Mouse (Mus musculus): Measurements from ENCODE around the gene Ube2b. TPM values are rescaled to one million over a fixed set of nuclear protein-coding genes. Genes with fewer than 3 reads are reported as not detected.

The Ube2b gene
- polyA plus RNA-seq, 1 experiment from 2014 or later, result 215 TPM

DNA sequence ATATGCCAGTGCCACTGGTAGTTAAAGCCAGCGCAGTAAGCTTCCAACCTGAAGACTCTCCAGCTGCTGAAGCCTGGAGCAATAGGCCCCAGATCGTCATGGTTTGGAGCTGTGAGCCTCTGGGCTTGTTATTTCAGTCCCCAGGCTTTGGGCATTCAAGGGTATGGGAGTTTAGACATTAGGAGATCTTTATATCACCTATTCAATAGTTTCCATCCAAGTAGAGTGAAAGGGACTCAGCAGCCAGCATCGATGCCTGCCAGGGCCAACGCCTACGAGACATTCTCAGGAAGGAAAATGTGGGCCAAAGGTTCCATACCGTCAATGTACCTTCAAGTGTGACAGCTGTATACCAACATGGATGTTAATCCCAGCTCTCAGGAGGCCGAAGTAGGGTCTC, 38.3 kb downstream of the Ube2b start:
- no peak for ATAC-seq (ENCODE audit: borderline replicate concordance, extremely low read depth, low FRiP score, low TSS enrichment)
- 89% methylated on average over 7 of the region's 7 CpGs for WGBS
- Histone ChIP-seq H3K4me2 (no peak overlapping the region), H3K4me3 (no peak overlapping the region), H3K9ac (no peak overlapping the region), H3K27ac (no peak overlapping the region), H3K9me3 (no peaks in the 10 kb centered on the region), H3K4me1 (0 out of 2 replicates have a peak, but pooled peaks cover 3% of the 10 kb centered on the region), H3K36me3 (no peaks in the 10 kb centered on the region), H3K27me3 (no peaks in the 10 kb centered on the region)

- H3K4me2 ChIP-seq, result no peak overlapping the region
- no peaks in the 10 kb centered on the region for H3K9me3 ChIP-seq
- 84% methylated on average over 8 of the region's 8 CpGs for WGBS
- no peak overlapping the region for H3K27ac ChIP-seq
- H3K4me1 ChIP-seq, result 0 out of 2 replicates have a peak, but pooled peaks cover 3% of the 10 kb centered on the region
- no peaks in the 10 kb centered on the region for H3K36me3 ChIP-seq
- no peaks in the 10 kb centered on the region for H3K27me3 ChIP-seq
- no peak overlapping the region for H3K9ac ChIP-seq
- ATAC-seq (ENCODE audit: borderline replicate concordance, extremely low read depth, low FRiP score, low TSS enrichment), result no peak
- no peak overlapping the region for H3K4me3 ChIP-seq
Observed at GRCm38 (mm10) chr11:51961761-51962160, 38.8 kb downstream of the Ube2b start.

DNA sequence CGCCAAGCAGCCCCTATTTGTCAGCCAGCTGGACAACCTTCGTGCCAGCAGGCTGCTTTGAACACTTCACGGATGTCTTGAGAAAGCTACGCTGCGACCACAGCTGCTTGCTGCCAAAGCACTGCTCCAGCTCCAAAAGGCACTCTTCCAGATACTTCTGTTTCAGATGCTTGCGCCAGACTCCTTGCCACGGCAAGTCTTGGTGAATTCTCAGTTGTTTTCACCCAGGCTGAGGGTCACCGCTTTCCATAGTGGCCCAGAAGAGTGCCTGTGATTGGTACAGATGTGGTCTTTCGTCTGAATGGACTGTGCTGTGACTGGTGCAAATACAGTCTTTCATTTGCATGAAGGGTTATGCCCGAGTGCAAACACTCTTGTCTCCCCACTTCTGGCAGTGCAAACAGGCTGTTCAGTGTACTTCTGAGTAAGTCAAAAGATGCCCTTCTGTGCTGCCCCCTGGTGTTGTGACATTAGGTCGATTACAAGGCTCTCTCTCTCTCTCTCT, 39.5 kb downstream of the Ube2b start:
- no peaks in the 10 kb centered on the region for H3K9me3 ChIP-seq
- peak; percentile 69 for ATAC-seq (ENCODE audit: borderline replicate concordance, extremely low read depth, low FRiP score, low TSS enrichment)
- H3K27me3 ChIP-seq, result no peaks in the 10 kb centered on the region
- WGBS, result 40% methylated on average over 11 of the region's 11 CpGs
- 0 out of 2 replicates have a peak, but pooled peaks cover 3% of the 10 kb centered on the region for H3K4me1 ChIP-seq
- H3K4me3 ChIP-seq, result no peak overlapping the region
- H3K4me2 ChIP-seq, result no peak overlapping the region
- H3K9ac ChIP-seq, result no peak overlapping the region
- H3K36me3 ChIP-seq, result no peaks in the 10 kb centered on the region
- H3K27ac ChIP-seq, result peak overlapping the region; percentile 77

- no peak for ATAC-seq (ENCODE audit: borderline replicate concordance, extremely low read depth, low FRiP score, low TSS enrichment)
- H3K4me2 ChIP-seq, result no peak overlapping the region
- 80% methylated on average over 4 of the region's 4 CpGs for WGBS
- no peaks in the 10 kb centered on the region for H3K27me3 ChIP-seq
- no peaks in the 10 kb centered on the region for H3K9me3 ChIP-seq
- H3K36me3 ChIP-seq, result no peaks in the 10 kb centered on the region
- H3K4me3 ChIP-seq, result no peak overlapping the region
- H3K9ac ChIP-seq, result no peak overlapping the region
- 0 out of 2 replicates have a peak, but pooled peaks cover 3% of the 10 kb centered on the region for H3K4me1 ChIP-seq
- no peak overlapping the region for H3K27ac ChIP-seq
Observed at GRCm38 (mm10) chr11:51960061-51960460, 40.5 kb downstream of the Ube2b start.

DNA sequence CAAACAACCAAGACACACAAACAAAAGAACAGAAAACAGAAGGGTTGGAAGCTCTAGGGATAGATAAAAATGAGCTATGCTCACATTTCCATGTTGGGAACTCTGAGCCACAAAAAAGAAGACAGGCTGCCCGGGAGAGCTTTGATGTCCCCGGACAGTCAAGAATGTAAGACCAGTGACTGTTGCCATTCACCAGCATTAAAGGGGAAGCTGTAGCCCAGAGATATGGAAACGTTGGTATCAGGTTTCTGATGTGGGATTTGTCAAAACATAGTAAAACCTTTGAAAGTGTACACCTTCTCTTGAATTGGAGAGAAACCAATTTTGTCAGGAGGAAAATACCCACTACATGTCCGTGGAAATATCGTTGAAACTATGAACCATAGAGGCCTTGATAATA, 41.1 kb downstream of the Ube2b start:
- 87% methylated on average over 5 of the region's 5 CpGs for WGBS
- Histone ChIP-seq H3K27me3 (no peaks in the 10 kb centered on the region), H3K9me3 (no peaks in the 10 kb centered on the region), H3K27ac (no peak overlapping the region), H3K9ac (no peak overlapping the region), H3K4me1 (0 out of 2 replicates have a peak, but pooled peaks cover 3% of the 10 kb centered on the region), H3K4me3 (no peak overlapping the region), H3K36me3 (no peaks in the 10 kb centered on the region), H3K4me2 (no peak overlapping the region)
- no peak for ATAC-seq (ENCODE audit: borderline replicate concordance, extremely low read depth, low FRiP score, low TSS enrichment)

DNA sequence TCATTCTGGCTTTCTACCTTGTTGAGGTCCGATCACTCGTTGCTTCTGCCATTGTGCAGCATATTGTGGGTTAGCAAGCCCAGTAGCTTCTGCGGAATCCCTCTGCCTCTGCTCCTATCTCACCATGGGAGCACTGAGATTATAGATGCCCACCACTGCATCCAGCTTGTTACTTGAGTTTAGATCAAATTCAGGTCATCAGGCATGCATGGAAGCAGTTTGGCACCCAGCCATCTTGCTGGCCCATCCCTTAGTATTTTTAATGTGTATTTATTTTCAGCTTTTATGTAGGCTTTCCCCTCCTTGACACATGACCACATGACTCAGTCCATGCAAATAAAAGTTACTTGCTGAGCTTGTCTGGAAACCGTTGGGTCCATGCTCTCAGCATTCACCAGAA, 42.8 kb downstream of the Ube2b start:
- H3K4me2 ChIP-seq, result no peak overlapping the region
- H3K9me3 ChIP-seq, result no peaks in the 10 kb centered on the region
- 0 out of 2 replicates have a peak, but pooled peaks cover 3% of the 10 kb centered on the region for H3K4me1 ChIP-seq
- no peak for ATAC-seq (ENCODE audit: borderline replicate concordance, extremely low read depth, low FRiP score, low TSS enrichment)
- no peak overlapping the region for H3K4me3 ChIP-seq
- no peak overlapping the region for H3K9ac ChIP-seq
- no peaks in the 10 kb centered on the region for H3K36me3 ChIP-seq
- no peaks in the 10 kb centered on the region for H3K27me3 ChIP-seq
- WGBS, result 79% methylated on average over 4 of the region's 4 CpGs
- no peak overlapping the region for H3K27ac ChIP-seq

DNA sequence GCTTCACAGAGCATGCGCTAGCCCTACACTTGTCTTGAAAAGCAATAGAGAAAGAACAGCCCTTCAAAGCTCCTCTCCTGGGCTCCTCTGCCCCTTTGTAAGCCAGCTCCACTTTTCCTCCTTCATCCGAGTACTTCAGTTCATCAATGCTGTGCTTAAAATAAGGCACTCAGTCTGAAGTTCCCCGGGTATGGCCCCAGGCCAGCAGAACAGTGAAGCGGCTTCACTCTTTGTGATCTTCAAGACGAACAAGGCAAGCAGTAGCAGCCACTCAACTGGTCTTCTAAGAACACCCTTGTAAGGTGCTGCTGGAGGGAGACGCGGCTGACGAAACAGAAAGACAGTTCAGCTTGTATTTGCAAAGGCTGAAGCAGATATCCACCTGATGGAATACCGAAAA, 44.5 kb downstream of the Ube2b start:
- H3K9ac ChIP-seq, result no peak overlapping the region
- no peak overlapping the region for H3K4me3 ChIP-seq
- H3K9me3 ChIP-seq, result no peaks in the 10 kb centered on the region
- H3K4me1 ChIP-seq, result 0 out of 2 replicates have a peak, but pooled peaks cover 3% of the 10 kb centered on the region
- H3K27me3 ChIP-seq, result no peaks in the 10 kb centered on the region
- no peak overlapping the region for H3K27ac ChIP-seq
- H3K4me2 ChIP-seq, result no peak overlapping the region
- no peak for ATAC-seq (ENCODE audit: borderline replicate concordance, extremely low read depth, low FRiP score, low TSS enrichment)
- WGBS, result 58% methylated on average over 9 of the region's 9 CpGs
- no peaks in the 10 kb centered on the region for H3K36me3 ChIP-seq

DNA sequence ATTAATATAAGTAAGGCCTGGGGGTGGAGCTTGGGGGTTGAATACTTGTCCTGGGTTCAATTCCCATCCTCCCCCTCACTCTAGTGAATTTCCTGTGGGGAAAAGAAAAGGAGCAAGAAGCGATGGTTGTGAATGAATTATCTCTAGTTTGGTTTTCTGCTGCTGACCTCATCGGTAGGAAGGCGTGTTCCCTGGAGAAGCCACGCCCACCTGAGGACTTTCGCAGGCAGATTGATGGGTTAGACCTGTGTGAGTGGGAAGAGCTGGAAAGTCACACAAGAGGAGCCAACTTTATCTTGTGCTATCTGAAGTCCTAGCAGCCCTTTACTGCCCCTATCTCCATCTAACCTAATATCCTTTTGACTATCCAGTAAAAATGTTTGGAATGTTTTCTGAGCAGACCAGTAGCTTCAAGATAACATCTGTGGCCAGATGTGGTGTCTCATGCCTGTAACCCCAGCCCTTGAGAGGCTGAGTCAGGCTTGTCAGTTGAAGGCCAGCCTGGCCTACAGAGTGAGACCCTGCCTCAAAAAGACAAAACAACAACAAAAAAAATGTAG, 48.6 kb downstream of the Ube2b start:
- Histone ChIP-seq H3K27ac (no peak overlapping the region), H3K27me3 (no peaks in the 10 kb centered on the region), H3K4me3 (no peak overlapping the region), H3K36me3 (no peaks in the 10 kb centered on the region), H3K9ac (no peak overlapping the region), H3K9me3 (no peaks in the 10 kb centered on the region), H3K4me2 (no peak overlapping the region), H3K4me1 (no peaks in the 10 kb centered on the region)
- no peak for ATAC-seq (ENCODE audit: borderline replicate concordance, extremely low read depth, low FRiP score, low TSS enrichment)
- 45% methylated on average over 5 of the region's 5 CpGs for WGBS

DNA sequence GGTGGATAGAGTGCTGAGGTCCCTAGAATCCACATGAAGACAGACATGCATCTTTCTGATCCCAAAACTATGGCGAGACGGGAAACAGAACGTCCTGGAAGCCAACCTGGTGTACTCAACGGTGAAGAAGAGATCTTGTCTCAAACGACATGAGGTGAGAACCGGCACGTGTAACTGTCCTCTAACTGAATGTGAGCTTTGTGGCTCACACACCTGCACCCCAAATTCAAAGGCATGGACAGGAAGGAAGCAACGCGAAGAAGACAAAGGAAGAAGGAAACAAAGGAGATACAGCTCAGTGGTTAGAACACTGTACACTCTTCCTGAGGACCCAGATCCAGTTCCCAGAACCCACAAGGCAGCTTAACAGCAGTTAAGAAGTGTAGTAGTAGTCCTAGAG, 50.6 kb downstream of the Ube2b start:
- WGBS, result 88% methylated on average over 9 of the region's 9 CpGs
- Histone ChIP-seq H3K27me3 (no peaks in the 10 kb centered on the region), H3K4me1 (no peaks in the 10 kb centered on the region), H3K9ac (no peak overlapping the region), H3K4me3 (no peak overlapping the region), H3K4me2 (no peak overlapping the region), H3K27ac (no peak overlapping the region), H3K9me3 (no peaks in the 10 kb centered on the region), H3K36me3 (no peaks in the 10 kb centered on the region)
- no peak for ATAC-seq (ENCODE audit: borderline replicate concordance, extremely low read depth, low FRiP score, low TSS enrichment)

DNA sequence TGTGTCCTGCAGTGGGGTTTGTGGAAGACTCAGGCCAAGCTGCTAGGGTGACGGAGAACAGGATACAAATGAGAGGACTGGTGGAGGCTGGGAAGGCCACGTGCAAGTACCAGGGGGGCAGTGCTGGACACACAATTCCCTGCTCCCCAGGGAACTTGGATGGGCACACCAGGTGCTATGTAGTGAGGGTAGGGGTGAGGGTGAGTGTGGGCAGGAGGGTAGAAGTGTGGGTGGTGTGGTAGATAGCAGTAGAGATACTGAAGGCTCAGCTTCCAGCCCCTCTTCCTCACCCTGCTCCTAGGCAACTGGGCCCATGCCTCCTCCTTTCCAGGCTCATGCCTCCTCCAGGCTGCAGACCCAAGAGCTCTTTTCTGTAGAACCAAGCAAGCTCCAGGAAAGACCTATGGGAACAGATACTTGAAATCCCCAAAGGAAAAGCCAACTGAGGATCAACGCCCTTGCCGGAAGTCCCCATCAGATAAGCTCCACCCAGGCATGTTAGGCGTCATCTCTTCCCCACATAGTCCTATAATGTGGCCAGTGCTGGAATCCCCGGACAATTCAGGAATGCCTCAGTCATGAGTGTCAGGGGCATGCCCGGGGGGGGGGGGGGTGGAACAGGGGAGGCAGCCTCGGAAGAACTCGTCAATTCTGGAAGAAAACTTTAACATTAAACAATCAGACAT, 51.3 kb downstream of the Ube2b start:
- Histone ChIP-seq H3K4me2 (no peak overlapping the region), H3K36me3 (no peaks in the 10 kb centered on the region), H3K27me3 (no peaks in the 10 kb centered on the region), H3K9me3 (no peaks in the 10 kb centered on the region), H3K9ac (no peak overlapping the region), H3K4me3 (no peak overlapping the region), H3K27ac (no peak overlapping the region), H3K4me1 (no peaks in the 10 kb centered on the region)
- WGBS, result 54% methylated on average over 9 of the region's 9 CpGs
- no peak for ATAC-seq (ENCODE audit: borderline replicate concordance, extremely low read depth, low FRiP score, low TSS enrichment)

DNA sequence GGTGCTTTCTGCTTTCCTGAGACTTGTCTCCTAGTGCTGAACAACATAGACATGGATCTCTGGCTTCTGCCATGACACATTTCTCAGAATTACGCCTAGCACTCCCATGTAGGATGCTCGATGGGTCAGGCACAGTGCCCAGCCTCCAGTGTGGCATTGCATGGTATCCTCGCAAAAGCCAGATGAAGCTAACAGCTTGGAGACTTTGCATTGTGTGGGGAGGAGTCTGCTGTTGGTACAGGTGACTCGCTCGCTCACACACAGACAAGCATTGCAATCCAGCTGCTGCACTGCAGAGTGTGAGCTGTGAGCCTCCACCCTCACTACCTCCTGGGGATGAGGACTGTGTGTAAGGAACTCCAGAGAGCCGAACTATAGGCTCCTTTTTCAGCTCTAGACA, 54.4 kb downstream of the Ube2b start:
- Histone ChIP-seq H3K9ac (no peak overlapping the region), H3K9me3 (no peaks in the 10 kb centered on the region), H3K27me3 (no peaks in the 10 kb centered on the region), H3K27ac (no peak overlapping the region), H3K4me3 (no peak overlapping the region), H3K4me1 (0 out of 2 replicates have a peak, but pooled peaks cover 3% of the 10 kb centered on the region), H3K36me3 (no peaks in the 10 kb centered on the region), H3K4me2 (no peak overlapping the region)
- no peak for ATAC-seq (ENCODE audit: borderline replicate concordance, extremely low read depth, low FRiP score, low TSS enrichment)
- 60% methylated on average over 6 of the region's 6 CpGs for WGBS

DNA sequence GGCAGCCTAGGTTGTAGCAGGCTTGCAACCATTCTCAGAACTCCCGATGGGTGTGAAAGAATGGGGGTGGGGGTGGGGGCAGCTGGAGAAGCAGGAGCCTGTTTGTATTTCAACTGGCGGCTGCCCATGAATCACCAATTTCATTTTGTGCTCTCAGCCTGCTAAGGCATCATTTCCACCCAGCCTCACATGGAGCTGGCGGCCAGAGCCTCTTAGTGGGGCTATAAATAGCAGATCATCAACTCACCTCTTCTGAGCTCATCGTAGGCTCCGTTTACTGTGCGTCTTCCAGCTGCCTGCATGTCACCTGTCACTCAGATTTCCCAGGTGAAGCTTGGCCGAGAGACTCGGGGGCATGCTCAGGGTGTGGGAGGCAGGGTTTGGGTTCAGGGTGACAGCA, 55.0 kb downstream of the Ube2b start:
- no peak for ATAC-seq (ENCODE audit: borderline replicate concordance, extremely low read depth, low FRiP score, low TSS enrichment)
- 3% methylated on average over 8 of the region's 8 CpGs for WGBS

More for the DNA sequence above, 55.0 kb downstream of the Ube2b start:
- Histone ChIP-seq H3K4me2 (no peak overlapping the region), H3K9me3 (no peaks in the 10 kb centered on the region), H3K4me3 (no peak overlapping the region), H3K9ac (no peak overlapping the region), H3K36me3 (no peaks in the 10 kb centered on the region), H3K27ac (no peak overlapping the region), H3K4me1 (0 out of 2 replicates have a peak, but pooled peaks cover 5% of the 10 kb centered on the region), H3K27me3 (no peaks in the 10 kb centered on the region)
